Mouse (Mus musculus) kidney, adult 9 months (tissue): ENCODE measurements around the gene Decr2.
A peak's percentile ranks its signal among the peaks of the same experiment; 100 is the strongest.

Experiments
- DNase-seq: peaks from one replicate; pipeline ENCODE4 v3.0.0; 2022

Decr2 gene

GRCm38 (mm10) chr17:26089905-26090632 lies at the start of gene Decr2:
Gene Decr2 (minus strand): TSS chr17:26090337.
- DNase-seq: peak; percentile 95

- no peak for DNase-seq
These were observed 48.8 kb upstream of the Decr2 start for GRCm38 (mm10) chr17:26138901-26139381.

GRCm38 (mm10) chr17:26138239-26138836 lies 48.2 kb upstream of the Decr2 start, which contains the start of gene Axin1:
Gene Axin1 (plus strand): TSS chr17:26138688.
- DNase-seq: peak; percentile 97

GRCm38 (mm10) chr17:26137751-26138130 lies 47.6 kb upstream of the Decr2 start:
- DNase-seq: no peak

GRCm38 (mm10) chr17:26137106-26137750 lies 47.1 kb upstream of the Decr2 start:
- DNase-seq: no peak

DNA sequence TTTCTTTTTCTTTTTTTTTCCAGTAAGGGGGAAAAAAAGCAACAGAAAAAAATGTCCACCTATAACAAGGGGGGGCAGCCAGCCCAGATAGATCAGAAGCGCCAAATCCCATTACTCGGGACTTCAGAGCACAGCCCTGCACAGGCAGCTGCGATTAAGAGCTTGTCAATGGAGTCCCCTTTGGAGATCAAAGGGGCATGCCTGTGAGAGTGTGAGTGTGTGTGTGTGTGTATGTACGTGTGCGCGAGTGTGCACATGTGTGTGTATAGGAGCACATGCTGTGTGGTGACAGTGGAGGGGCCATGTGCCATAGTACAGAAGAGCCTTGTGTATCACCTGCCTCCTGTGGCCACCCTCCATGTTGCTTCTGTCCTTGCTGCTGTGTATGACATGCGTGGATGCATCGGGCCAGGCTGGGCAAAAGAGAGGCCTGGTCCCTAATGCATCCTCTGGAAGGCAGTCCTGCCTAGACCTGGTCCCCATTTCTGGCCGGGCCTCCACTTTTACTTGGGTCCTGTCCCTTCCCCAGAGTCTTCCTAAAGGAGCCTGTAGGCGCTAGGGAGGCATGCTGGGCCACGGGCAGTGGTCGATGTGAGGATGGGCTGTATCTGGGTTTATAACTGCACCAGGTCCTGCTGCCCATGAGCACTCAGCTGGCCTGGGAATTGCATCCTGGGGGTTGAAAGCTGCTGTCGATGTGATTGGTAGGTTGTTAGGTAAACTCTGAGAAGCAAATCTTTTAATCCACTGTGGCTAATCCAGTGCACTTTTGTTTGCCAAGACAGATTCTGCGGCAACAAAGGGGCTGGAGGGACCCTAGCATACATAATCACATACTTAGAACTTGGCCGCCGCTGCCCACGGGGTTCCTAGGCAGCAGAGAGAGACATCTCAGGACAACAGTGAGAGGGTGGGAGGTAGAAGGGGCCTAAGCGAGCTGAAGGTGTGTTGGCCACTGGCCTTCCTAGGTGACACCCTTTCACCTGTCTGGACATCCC lies 42.0 kb upstream of the Decr2 start:
- DNase-seq: no peak

DNA sequence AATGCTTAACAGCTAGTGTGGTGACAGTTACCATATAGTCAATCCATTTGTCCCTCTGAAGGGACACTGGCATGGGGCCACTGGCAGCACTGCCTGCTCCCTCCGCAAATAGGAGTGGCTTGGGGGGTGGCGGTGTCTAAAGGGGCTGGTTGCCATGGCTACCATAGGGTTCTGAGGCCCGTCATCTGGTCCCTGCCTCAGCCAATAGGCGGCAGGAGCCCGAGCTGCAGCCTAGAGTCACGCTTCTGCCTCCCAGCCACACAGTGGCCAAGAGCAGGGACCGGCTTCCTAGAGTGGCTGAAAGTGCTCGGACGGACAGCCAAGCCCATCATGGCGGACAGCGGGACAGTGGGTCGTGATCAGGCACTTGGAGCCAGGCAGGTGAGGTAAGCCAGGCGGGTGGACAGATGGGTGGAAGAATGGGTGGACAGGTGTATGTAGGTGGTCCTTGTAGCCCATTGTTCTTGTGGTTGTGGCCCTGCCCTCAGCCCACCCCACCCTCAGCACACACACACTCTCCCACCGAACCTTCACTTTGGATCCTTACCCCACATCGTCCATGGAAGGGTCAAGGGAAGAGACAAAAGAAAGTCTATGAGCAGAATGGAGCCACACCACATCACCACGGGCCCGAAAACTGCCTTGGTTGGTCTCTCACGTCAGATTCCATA lies 41.1 kb upstream of the Decr2 start:
- no peak for DNase-seq

DNA sequence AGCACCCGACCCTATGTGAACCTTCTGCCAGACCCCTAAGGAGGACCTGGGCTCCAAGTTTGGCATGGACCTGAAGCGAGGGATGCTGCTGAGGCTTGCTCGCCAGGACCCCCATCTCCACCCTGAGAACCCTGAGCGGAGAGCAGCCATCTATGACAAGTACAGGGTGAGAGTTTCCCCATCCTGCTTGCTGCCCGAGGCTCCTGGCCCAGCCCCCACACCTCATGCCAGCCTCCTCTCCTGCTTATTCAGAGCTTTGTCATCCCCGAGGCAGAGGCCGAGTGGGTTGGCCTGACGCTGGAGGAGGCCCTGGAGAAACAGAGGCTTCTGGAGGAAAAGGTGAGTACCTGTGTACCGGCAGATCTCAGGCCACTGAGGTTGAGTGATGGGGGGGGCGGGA lies 35.1 kb upstream of the Decr2 start:
- no peak for DNase-seq

GRCm38 (mm10) chr17:26124560-26124959 lies 34.4 kb upstream of the Decr2 start:
- no peak for DNase-seq

DNA sequence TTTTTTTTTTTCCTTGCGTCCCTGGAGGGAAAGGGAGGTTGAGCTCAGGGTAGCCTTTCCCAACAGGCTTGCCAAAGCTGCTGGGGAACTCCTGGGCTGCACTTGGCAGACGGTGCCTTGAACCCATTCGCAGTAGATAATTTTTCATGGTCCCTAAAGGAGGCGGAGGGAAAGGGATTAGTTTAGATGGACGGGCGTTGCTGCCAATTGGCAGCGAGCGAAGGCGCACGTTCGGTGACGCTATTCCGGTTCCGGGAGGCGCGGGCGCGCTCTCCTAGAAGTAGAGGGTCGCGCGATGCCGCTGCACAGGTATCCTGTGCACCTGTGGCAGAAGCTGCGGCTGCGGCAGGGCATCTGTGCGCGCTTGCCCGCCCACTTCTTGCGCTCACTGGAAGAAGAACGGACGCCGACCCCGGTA lies 33.1 kb upstream of the Decr2 start, which contains the start of gene Mrpl28:
TSS of gene Mrpl28 (plus strand) at position 234 of the 418 bp plus-strand sequence.
- peak; percentile 94 for DNase-seq

GRCm38 (mm10) chr17:26122431-26123140 lies 32.4 kb upstream of the Decr2 start:
- no peak for DNase-seq

DNA sequence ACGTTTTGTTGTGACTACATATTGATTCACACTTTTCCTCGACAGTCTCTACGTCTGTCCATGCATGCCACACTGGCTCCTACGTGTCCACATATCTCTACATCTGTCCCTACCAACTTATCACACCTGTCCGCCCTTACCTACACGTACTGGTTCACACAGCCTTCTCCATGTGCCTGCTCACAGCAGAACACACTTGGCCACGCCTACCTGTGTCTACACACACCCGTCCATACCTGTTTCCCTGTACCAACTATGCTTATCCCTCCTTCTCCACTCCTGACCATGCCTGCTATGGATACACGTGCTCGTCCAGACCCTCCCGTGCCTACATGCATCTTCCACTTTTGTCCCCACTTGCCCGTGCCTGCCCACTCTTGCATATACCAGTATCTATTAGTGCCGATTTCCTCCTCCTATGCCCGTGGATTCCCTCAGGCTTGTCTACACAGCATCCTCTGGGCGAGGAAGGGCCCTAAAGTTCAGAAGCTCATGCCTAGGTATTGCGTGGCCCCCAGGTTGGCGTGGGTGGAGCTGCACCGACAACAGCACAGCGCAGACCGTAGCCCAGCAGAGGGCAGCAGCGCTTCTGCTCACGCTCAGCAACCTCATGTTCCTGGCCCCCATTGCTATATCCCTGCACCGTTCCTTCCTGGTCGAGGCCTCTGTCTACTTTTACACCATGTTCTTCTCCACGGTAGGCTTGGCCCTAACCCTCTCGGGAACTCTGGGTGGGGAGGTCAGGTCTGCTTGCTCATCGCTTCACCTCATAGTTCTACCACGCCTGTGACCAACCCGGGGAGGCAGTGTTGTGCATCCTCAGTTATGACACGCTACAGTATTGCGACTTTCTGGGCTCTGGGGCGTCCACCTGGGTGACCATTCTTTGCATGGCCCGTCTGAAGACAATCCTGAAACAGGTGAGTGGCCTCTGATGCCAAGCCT lies 29.9 kb upstream of the Decr2 start:
- DNase-seq: peak; percentile 52

- peak; percentile 54 for DNase-seq
These were observed 26.5 kb upstream of the Decr2 start for GRCm38 (mm10) chr17:26116503-26117258.

GRCm38 (mm10) chr17:26115956-26116487 lies 25.9 kb upstream of the Decr2 start:
- DNase-seq: peak; percentile 82

DNA sequence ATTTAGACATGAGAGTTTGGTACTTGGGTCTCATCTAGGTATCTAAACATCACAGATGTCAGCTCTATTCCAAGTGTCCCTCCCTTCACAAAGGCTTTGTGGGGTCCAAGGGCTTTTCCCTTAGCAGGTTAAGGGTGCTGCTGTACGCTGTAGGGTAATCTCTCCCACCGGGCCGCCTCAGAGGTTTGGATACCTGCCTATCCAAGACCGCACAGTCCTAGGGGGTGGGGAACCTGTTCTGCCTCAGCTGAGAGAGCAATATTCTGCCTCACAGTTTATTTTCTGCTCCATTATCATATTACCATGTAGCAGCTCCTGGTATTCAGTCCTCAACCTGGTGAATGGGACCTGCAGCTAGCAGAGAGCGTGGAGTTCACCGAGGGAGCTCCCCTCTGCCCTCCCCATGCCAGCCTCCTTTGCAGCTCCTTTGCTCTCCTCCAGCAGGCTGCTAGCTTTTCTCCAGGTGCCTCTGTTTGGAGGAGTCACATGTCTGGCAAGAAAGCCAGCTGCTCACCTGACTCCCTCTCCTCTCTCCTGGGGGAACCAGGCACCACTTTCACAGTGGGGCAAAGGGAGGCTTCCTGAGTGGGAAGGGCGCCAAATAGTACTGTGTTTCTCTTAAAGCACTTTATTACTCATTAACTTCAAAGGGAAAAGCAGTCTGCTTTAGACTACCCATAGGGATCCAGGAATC lies 25.2 kb upstream of the Decr2 start:
- peak; percentile 96 for DNase-seq

DNA sequence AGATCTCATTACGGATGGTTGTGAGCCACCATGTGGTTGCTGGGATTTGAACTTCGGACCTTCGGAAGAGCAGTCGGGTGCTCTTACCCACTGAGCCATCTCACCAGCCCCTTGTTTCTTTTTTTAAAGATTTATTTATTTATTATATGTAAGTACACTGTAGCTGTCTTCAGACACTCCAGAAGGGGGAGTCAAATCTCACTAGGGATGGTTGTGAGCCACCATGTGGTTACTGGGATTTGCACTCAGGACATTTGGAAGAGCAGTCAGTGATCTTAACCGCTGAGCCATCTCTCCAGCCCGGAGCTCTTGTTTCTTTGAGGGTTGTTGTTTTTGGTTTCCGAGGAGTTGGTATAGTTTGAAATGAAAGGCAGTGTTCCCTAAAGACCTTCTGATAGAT lies 24.3 kb upstream of the Decr2 start:
- peak; percentile 54 for DNase-seq

GRCm38 (mm10) chr17:26114061-26114460 lies 23.9 kb upstream of the Decr2 start:
- peak; percentile 87 for DNase-seq
